Mouse (Mus musculus) CD4-positive, CD25-positive, alpha-beta regulatory T cell, adult 2 months (primary cell): Measurements from ENCODE around the gene Ifnk.
A peak's percentile ranks its signal among the peaks of the same experiment; 100 is the strongest.

Experiments used
- DNase-seq: peaks from one replicate; pipeline ENCODE4 v3.0.0-alpha.2; 2012; ENCODE audit warnings: low read depth, low spot score

The Ifnk gene

DNA sequence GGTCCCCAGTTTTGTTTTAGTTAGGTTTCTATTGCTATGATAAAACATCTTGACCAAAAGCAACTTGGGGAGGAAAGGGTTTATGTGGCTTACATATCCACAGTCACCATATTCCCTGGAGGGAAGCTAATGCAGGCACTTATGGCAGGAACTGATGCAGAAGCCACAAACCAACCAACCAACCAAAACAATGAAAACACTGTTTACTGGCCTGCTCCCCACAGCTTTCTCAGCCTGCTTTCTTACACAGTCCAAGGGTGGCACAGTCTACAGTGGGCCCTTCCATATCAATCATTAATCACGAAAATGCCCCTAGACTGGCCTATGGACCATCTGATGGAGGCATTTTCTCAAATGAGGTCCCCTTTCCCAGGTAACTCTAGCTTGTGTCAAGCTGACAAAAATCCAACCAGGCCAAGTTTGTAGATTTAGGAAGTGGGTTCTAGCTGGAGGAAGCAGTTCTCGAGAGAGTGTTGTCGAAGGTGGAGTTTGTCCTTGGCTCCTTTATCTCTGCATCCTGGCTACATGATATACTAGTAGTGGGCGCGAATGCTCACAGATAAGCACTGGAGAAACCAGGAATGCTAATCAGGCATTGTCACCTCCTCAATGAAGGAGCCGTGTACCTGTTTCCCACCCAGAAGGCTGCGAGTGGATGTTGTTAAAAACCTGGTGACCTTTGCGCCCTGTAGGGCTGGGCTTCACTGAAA lies 35.9 kb downstream of the Ifnk start:
- no peak for DNase-seq

DNA sequence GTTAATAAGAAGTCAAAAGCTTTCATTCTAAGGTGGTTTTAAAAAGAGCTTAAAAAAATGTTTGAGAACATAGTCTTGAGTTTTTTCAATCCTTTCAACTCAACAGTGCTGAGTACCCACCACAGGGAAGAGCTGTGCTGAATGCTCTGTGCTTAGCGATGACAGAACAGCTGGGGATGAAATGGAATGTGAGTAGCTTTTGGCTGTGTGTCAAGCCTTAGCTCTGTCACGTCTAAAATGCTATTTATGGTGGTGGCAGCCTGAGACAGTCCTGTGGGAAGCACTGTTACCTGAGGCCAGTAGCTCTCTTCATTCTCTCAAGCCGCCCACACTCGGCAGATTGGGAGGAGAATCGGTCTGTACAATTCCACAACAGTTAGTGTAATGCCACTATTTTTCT lies 37.9 kb downstream of the Ifnk start:
- no peak for DNase-seq

DNA sequence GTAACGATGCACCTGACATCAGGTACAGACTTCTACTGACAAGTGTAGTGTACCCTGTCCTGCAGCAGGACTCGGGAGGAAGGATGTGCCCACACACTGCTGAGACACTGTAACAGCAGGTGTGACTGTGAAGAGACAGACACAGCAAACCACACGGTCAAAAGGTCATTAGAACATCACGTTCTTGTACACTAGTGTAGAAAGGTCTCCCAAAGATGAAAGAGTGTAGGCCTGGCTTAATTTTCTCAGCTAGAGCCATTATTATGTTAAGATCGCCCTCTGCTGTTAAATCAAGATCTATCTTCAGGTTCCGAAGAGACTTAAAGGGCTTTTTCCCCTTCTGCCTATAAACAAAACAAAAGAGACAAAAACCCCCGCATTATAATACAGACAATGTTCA lies 40.9 kb downstream of the Ifnk start:
- DNase-seq, result peak; percentile 34

DNA sequence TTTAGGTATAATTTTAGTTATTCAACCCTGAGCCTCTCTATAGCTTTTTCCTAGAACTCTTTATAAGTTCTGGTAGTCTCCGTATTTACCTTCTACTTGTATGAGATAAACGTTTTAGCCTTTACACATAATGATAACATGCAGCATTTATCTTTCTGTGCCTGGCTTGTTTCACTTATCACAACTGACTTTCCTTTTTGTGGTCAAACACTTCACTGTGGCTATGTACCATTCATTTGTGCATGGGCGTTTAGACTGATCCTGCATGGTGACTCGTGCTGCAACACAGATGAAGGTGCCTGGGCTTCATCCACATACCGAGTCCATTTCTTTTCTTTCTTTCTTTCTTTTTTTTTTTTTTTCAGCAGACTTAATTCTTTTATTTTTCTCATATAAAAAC lies 49.8 kb downstream of the Ifnk start:
- DNase-seq, result no peak
